Mouse (Mus musculus) kidney, postnatal 25 days (tissue): ENCODE results near the gene Nt5c2.

Experiments
- DNase-seq, 2 experiments: peaks; one replicate each; pipeline ENCODE4 v3.0.0; 2021; ENCODE audit warnings: mixed read lengths in 2 of 2

Gene Nt5c2

GRCm38 (mm10) chr19:47014447-47015381 lies at the start of gene Nt5c2, which contains the start of gene Ina:
Gene Nt5c2 (minus strand): TSS chr19:47015153.
Gene Ina (plus strand): TSS chr19:47014698.
- peak; percentile 12 to 42 for DNase-seq

GRCm38 (mm10) chr19:47057684-47058083 lies 42.7 kb upstream of the Nt5c2 start:
- no peak for DNase-seq

GRCm38 (mm10) chr19:47053471-47053870 lies 38.5 kb upstream of the Nt5c2 start:
- DNase-seq = peak; percentile 58 to 76

GRCm38 (mm10) chr19:47052927-47053326 lies 38.0 kb upstream of the Nt5c2 start:
- DNase-seq = no peak

- peak; percentile 84 to 94 for DNase-seq
These were observed 35.5 kb upstream of the Nt5c2 start, which contains the start of gene Pcgf6 for GRCm38 (mm10) chr19:47050271-47051032. Gene Pcgf6 (minus strand): TSS chr19:47050906.

- no peak for DNase-seq
These were observed 34.9 kb upstream of the Nt5c2 start for GRCm38 (mm10) chr19:47049840-47050239.

- no peak for DNase-seq
These were observed 34.1 kb upstream of the Nt5c2 start for GRCm38 (mm10) chr19:47049061-47049460.

GRCm38 (mm10) chr19:47047236-47047833 lies 32.4 kb upstream of the Nt5c2 start:
- DNase-seq = no peak

GRCm38 (mm10) chr19:47046343-47046742 lies 31.4 kb upstream of the Nt5c2 start:
- DNase-seq = no peak

GRCm38 (mm10) chr19:47043608-47044007 lies 28.7 kb upstream of the Nt5c2 start:
- no peak for DNase-seq

GRCm38 (mm10) chr19:47040720-47041473 lies 25.9 kb upstream of the Nt5c2 start:
- no peak for DNase-seq

GRCm38 (mm10) chr19:47036596-47036995 lies 21.6 kb upstream of the Nt5c2 start:
- DNase-seq = no peak

- DNase-seq = no peak
These were observed 20.0 kb upstream of the Nt5c2 start for GRCm38 (mm10) chr19:47034916-47035315.

GRCm38 (mm10) chr19:47031770-47032169 lies 16.8 kb upstream of the Nt5c2 start:
- no peak for DNase-seq

- DNase-seq = no peak
These were observed 14.8 kb upstream of the Nt5c2 start for GRCm38 (mm10) chr19:47029796-47030195.

GRCm38 (mm10) chr19:47026513-47026912 lies 11.6 kb upstream of the Nt5c2 start:
- DNase-seq = no peak

GRCm38 (mm10) chr19:47024954-47025353 lies 10.0 kb upstream of the Nt5c2 start:
- DNase-seq = no peak

GRCm38 (mm10) chr19:47023546-47023945 lies 8.6 kb upstream of the Nt5c2 start:
- no peak for DNase-seq

- DNase-seq = no peak
These were observed 7.8 kb upstream of the Nt5c2 start for GRCm38 (mm10) chr19:47022709-47023108.

GRCm38 (mm10) chr19:47019326-47019725 lies 4.4 kb upstream of the Nt5c2 start:
- DNase-seq = no peak

- DNase-seq = no peak
These were observed 3.4 kb upstream of the Nt5c2 start for GRCm38 (mm10) chr19:47018330-47018729.

- no peak for DNase-seq
These were observed 2.9 kb upstream of the Nt5c2 start for GRCm38 (mm10) chr19:47017831-47018230.
